Mouse (Mus musculus): ENCODE data around the gene Gm20388. TPM values are rescaled to one million over a fixed set of nuclear protein-coding genes. Genes with fewer than 3 reads are reported as not detected.
"Not testable (repeated sequence)": the region's sequence is repeated elsewhere in the genome, so short reads cannot be mapped to it uniquely, and the experiment has no call there.

The Gm20388 gene
- total RNA-seq, 2 experiments from 2014 or later = 18.6 TPM; not detected in 1

DNA sequence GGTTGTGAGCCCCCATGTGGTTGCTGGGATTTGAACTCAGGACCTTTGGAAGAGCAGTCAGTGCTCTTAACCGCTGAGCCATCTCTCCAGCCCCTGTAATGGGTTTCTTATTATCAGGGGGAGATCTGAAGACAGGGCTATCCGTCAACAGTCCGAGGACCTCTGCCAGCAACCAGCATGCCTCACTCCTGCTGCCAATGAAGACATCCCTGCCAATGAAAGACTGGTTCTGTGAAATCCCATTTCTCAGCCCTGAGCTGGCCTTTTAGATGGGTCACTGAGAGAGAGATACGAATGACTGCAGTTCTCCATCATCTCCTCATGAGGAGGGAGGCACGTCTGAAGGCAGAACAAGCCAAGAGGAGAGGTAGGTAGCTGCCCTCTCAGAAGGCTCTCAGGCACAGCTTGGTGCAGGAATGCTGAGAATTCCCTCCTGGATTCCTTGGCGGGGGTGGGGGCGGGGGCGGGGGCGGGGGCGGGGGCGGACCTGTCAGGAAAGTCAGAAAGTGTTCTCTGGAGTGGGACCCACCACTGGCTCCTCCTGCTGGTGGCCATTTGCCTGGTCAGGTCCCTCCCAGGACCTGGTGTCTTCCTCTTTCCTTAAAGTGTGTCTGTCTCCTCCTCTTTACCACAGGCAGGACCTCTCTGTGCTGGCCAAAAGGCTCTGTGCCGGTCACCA, 2648.2 kb downstream of the Gm20388 start:
- no peak for DNase-seq (ENCODE audit: low spot score in 2 of 2)
- intact Hi-C loops (cut with DNase I) = no loop called here

DNA sequence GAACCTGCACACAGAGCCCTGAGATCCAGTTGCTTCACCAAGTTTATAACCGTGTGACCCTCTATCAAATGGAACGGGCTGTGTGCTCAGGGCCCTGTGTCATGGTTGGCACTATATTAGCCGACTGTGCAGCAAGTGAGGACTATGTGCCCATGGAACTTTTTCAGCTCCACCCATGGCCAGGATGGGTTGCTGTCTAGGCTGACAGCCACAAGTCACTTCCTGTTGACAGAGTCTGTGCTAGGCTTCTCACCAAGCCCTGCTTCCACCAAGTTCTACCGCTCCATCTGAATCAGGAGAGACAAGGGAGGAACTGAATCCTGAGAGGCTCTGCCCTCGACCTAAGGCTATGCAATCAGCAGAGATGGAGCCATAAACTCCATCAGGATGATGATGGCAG, 2650.6 kb downstream of the Gm20388 start:
- intact Hi-C loops (cut with DNase I) = no loop called here
- no peak for DNase-seq (ENCODE audit: low spot score in 2 of 2)

DNA sequence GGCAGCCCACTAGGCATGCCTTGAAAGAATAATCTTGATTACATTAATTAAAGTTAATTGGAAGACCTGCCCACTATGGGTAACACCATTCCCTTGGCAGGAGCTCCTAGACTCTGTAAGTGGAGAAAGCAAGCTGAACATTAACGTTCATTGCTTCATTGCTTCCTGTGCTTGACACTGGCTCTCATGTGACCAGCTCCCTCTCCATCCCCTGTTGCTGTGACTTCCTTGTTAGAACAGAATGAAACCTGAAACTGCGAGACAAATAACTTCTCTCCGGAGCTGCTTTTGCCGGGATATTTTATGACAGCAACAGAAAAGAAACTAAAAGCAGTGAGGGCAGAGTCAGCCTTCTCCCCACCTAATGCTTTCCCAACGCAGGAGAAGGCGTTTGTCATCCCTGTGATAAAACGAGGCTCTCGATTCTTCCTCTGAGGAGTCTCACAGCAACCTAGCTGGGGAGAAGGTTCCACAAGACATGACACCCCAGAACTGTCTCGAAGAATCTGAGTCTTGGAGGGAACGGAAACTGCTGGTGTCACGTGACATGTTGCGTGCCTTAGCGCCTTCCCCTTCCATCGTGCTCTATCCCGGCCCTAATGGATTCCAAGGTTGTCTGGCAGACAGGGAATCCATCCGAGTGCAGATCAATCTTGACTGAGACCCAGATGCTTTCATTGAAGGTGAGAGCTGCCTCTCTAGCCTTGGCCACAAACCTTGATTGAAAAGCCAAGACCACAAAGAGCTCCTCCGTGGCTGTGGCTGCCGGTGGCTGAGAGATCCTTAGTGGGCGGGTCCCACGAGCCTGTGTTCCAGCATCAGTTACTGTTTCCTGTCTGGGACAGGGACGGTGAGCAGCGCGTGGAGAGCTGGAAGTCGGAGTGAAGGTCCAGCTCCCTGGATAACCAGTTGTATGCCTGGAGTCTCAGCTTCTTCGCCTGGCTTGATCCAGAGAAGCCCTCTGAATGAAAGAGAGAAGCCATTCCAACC, 2654.0 kb downstream of the Gm20388 start:
- no peak for DNase-seq (ENCODE audit: low spot score in 2 of 2)
- intact Hi-C loops (cut with DNase I) = no loop called here

DNA sequence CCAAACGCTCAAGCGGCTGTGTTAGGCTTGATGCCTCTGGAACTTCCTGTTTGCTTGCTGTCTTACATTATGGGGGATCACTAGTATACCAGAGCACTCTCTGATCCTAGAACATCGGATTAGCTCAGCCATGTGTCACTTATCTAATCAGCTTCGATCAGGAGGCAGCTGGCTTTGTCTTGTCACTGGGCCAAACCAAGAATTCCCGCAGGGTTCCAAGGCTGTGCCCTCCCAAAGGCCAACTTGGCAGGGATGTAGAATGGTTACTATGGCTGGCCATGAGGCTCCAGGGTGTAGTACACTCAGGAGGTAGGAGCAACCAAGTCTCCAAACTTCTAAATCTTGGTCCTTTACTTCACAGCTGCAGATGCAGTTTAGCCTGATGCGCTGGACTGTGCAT, 2656.1 kb downstream of the Gm20388 start:
- DNase-seq (ENCODE audit: low spot score in 2 of 2) = no peak
- intact Hi-C loops (cut with DNase I) = no loop called here

DNA sequence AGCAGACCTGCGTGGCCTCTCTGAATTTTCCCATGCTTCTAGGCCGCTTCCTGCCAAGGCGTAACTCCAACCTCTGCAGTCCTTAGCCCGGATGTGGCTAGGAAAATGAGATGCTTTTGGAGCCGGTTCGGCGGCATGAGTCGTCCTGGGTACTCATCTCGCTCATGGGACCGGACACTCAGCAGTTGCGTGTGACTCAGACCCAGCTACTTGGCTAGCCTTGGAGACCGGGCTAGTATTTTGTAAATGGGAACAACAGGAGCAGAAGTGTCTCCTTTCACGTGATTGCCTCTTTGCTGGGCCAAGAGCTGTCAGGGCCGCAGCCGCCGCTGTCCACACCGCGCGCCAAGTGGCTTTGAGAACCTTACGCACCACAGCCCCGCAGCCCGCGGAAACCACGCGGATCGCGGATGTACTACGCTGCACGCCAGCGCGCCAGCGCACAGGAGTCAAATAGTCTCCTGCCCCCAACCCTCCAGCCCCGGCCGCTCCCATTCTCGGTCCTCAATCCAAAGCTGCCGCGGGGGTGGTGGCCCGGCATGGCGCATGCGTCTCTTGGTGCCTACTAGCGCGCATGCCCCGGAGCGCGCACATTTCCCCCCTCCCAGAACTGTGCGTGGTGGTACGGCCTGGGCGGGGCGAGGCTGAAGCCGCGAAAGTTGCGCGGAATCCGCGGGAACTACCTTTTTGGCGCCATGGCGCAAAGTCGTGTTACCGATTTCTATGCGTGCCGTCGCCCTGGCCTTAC, 2656.9 kb downstream of the Gm20388 start, which contains the start of gene Cdt1:
Gene Cdt1 (plus strand): TSS at position 655 of the 748 bp plus-strand sequence.
- intact Hi-C loops (cut with DNase I) = no loop called here
- peak; percentile 96 to 98 for DNase-seq (ENCODE audit: low spot score in 2 of 2)

DNA sequence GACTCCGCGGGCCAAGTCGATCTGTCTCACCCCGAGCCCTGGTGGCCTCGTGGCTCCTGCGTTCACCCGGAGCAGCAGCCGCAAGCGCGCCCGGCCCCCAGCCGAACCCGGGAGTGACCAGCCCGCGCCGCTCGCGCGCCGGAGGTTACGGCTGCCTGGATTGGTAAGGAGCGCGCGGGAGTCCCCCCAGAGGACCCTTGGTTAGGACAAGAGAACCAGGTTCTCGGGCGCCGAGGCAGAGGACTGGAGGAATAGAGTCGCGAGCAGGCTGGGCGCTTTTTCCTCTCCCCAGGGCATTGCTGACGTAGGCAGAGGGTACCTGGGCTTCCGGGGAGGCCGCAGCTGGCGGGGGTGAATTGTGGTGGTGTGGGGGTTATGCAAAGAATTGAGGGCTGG, 2657.5 kb downstream of the Gm20388 start:
- intact Hi-C loops (cut with DNase I) = no loop called here
- DNase-seq (ENCODE audit: low spot score in 2 of 2) = no peak

DNA sequence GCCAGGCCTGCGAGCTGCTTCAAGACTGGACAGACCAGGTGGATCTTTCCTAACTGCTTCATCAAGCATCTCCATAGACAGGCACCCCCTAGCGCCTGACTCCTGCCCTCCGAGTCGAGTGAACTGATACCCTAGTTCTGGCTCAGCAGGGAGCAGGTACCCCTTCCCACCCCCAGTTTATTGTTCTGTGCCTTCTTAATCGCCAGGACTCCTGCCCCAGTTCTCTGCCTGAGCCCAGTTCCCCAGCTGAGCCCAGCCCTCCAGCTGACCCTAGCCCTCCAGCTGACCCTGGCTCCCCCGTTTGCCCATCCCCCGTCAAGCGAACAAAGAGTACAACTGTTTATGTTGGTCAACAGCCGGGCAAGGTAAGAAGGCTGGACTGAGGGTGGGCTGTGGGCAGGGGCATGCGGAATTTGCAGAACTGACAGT, 2658.3 kb downstream of the Gm20388 start:
- intact Hi-C loops (cut with DNase I) = no loop called here
- DNase-seq (ENCODE audit: low spot score in 2 of 2) = no peak

DNA sequence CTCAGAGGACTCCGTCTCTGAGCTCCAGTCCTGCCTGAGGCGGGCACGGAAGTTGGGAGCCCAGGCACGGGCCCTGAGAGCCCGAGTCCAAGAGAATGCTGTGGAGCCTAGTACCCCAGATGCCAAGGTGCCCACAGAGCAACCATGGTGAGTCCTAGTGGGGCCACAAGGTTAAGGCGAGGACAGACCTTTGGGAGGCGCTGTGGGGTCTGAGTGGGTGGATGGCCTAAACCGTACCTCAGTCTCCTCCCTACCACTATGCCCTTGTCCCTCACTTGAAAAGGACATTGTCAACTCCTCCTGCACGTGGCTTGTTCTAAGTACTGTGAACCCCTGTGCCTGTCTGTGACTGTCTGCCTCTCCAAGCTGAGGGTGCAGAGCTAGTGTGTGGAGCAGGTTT, 2658.7 kb downstream of the Gm20388 start:
- no peak for DNase-seq (ENCODE audit: low spot score in 2 of 2)
- intact Hi-C loops (cut with DNase I) = no loop called here

DNA sequence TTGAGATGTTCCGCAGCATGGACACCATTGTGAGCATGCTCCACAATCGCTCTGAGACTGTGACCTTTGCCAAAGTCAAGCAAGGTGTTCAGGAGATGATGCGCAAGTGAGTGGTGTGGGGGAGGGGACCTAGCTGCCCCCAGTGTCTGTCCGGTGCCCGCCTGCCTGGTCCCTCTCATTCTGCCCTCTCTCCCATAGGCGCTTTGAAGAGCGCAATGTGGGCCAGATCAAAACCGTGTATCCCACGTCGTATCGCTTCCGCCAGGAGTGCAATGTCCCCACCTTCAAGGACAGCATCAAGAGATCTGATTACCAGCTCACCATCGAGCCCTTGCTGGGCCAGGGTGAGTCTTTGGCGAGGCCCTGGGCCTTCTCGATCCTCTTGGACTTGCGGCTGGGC, 2659.4 kb downstream of the Gm20388 start:
- intact Hi-C loops (cut with DNase I) = no loop called here
- DNase-seq (ENCODE audit: low spot score in 2 of 2) = no peak

DNA sequence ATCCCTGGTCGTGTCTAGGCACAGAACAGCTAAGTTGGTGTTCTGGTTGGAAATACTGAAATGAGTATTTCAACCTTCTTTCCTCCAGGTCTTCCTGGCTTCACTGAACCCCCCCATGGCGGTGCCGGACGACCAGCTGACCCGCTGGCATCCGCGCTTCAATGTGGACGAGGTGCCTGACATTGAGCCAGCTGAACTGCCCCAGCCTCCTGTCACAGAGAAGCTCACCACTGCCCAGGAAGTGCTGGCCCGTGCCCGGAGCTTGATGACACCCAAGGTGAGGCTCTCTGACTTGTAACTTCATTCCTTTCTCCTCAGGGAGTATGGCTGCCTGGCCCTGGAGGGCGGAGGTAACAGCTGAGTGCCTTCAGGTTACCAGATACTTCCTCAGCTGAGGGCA, 2660.5 kb downstream of the Gm20388 start:
- DNase-seq (ENCODE audit: low spot score in 2 of 2) = no peak
- intact Hi-C loops (cut with DNase I) = no loop called here

DNA sequence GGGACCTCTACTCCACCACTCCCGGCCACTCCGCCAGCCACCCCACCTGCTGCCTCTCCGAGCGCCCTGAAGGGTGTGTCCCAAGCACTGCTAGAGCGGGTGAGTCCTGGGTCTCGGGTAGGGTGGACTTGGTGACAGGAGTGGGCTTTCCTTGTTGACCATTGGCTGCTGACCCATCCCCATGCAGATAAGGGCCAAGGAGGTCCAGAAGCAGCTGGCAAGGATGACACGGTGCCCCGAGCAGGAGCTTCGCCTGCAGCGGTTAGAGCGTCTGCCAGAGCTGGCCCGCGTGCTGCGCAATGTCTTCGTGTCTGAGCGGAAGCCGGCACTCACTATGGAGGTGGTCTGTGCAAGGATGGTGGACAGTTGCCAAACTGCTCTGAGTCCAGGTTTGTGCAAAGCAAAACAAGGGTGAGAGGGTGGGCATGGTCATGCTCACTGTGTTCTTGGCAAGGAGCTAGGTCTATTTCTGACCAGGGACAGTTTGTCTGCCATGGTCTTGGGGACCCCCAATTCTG, 2661.2 kb downstream of the Gm20388 start:
- no peak for DNase-seq (ENCODE audit: low spot score in 2 of 2)
- intact Hi-C loops (cut with DNase I) = no loop called here

DNA sequence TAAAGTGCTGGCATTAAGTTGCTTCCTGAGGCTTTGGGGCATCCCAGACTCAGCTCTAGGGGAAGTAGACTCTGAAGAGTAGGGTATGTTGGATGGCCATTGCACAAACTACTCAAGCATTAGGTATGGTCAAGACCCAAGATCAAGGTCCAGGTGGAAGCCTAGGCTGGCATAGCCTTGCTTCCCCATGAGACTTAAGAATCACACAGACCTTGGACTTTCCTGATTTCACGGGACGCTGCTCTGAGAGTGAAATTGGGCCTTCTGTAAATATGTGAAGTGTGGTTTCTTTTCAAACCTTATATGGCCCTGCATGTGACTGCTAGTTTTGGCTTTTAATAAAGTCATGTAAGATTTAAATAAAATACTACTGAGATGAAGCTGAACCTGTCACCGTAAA, 2662.1 kb downstream of the Gm20388 start:
- intact Hi-C loops (cut with DNase I) = no loop called here
- no peak for DNase-seq (ENCODE audit: low spot score in 2 of 2)

DNA sequence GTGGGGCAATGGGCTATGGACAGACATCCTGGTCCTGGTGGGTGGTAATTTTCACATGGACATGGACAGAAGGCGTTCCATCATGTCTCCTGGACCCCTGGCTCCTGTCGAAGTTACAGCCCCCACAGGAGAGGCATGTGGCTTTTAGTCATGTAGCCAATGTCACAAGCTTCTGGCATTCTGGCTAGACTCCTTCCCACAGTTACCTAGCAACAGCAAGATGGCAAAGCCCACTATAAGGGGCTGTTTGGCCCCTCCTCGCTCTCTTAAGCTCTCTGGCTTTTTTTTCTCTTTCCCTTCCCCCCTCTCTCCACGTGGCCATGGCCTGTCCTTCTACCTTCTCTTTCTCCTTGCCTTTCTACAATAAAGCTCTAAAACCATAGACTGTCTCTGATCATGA, 2662.5 kb downstream of the Gm20388 start:
- DNase-seq (ENCODE audit: low spot score in 2 of 2); intact Hi-C loops (cut with DNase I): not testable (repeated sequence)

DNA sequence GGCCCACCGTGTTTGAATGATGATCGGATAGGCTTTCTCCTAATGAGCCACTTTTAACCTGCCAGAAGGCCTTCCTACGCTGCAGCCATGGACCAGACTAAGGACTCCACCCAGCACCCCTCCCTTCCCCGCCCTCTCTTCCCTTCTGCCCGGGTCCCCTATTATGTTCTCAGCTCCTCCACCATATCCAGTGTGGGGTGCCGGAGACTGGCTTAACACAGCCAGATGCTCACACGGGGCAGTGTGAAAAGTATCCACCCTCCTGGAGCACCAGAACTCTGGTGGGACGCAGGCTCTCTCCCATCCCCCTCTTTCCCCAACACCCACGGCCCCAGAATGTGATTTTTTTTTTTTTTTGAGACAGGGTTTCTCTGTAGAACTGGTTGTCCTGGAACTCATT, 2662.9 kb downstream of the Gm20388 start:
- intact Hi-C loops (cut with DNase I) = no loop called here
- no peak for DNase-seq (ENCODE audit: low spot score in 2 of 2)

DNA sequence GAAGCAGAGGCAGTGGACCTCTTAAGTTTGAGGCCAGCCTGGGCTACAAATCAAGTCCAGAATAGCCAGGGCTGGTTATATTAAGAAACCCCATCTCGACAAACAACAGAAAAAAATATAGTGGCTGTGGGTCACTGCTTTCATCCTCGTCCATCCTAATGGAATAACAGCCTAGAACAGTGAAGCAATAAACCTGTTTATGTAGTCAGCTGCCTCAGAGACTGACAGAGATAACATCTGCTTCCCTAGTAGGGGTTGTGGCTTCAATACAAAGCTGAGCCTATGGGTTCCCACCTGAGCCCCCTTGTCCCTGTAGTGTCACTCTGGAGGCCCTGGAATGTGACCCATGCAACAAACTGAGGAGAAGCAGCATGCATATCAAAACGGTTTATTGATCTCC, 2663.6 kb downstream of the Gm20388 start:
- intact Hi-C loops (cut with DNase I) = no loop called here
- DNase-seq (ENCODE audit: low spot score in 2 of 2) = no peak

DNA sequence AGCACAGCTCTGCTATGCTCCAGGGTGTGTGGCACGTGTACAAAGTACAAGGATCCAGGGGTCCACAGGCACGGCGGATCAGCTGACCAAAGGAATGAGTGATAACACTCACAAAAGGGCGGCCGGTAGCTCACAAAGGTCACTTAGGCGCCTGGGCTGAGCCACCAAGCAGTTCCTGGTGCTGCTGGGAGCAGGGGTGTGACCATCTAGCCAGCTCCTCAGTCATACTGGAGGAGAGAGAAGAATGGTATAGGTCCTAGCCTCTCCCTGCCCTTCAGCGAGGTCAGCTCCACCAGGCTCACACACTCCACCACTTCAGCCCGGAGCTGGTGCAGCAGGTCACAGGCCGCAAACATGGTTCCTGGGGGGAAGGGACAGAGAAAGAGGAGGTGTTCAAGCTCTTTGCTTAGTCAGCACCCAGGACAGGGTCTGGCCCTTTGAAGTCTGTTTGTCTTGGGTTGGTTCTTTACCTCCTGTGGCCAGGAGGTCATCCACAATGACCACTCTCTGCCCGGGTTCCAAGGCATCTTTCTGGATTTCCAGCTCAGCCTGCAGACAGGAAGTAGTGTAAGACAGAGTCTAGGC, 2664.1 kb downstream of the Gm20388 start:
- no peak for DNase-seq (ENCODE audit: low spot score in 2 of 2)
- intact Hi-C loops (cut with DNase I) = no loop called here

DNA sequence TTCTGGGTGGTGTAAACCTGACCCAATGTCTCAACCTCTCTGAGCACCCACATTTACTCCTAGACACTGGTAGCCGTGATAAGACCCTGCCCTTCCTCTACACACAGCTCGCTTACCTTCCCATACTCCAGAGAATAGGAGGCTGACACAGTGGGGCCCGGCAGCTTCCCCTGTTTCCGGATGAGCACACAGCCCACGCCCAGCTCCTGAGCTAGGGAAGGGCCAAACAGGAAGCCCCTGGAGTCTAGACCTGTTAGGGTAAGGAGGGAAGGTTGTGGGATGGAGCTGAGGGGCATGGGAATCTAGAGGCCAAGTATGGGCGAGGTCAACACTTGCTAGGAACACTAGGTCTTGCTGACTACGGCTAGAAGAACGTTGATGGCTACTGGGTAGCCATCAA, 2664.6 kb downstream of the Gm20388 start:
- intact Hi-C loops (cut with DNase I) = no loop called here
- DNase-seq (ENCODE audit: low spot score in 2 of 2) = no peak

DNA sequence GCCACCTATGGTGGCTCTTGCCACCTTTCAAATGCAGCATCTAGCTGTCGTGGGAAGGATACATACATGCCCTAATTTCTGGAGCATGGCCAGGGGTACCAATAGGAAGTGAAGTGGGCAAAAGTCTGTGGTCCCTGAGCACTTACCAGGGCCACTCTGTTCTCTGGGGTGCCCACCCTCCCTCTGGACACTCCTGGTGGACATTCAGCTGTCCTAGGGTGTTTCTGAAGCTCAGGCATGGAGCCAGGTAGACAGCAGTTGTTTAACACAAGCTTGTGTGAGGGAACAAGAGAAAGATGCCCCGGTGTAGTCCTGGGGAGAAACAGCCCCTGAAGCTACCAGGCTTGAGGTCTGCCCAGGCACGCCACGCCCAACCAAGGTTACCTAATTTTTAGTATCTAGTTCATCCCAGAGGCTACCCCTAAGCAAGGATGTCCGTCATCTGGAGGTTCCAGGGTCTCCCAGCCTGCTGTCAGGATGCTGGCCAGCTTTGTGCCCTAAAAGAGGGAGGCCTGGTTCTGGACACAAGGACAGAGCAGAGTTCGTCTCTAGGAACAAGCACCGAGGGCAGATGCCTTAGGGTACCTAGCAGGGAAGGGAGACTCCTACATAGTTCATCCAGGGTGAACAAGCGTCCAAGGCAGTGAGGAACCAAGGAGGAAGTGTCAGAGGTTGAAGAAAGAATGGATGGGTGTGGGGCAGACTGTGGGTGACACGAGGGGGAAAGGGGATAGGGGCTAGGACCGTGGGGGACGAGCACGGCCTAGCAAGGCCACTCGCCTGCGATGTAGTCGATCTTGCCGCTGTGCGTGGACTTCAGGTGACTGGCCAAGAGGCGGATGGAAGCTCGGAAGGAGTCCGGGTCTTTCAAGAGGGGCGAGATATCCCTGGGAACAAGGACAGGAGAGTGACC, 2665.3 kb downstream of the Gm20388 start:
- intact Hi-C loops (cut with DNase I) = no loop called here
- no peak for DNase-seq (ENCODE audit: low spot score in 2 of 2)

DNA sequence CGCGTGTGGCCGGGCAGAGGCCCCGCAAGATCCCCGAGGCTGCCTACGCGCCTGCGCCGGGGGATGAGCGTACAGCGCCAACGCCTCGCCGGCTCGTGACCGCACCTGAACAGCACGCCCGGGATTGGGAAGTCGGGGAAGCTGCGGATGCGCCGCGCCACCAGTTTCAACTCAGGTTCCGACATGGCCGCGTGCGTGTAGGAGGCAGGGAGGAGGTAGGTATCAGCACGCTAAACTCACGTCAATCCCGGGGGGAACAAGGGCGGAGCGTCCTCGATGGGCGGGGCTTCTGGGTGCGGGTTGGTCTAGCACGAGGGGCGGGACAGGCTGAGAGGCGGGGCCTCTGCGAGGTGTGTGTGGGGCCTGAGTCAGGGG, 2666.0 kb downstream of the Gm20388 start, which contains the start of gene Aprt:
Gene Aprt (minus strand): TSS at position 262 of the 375 bp plus-strand sequence.
- intact Hi-C loops (cut with DNase I) = no loop called here
- peak; percentile 90 to 97 for DNase-seq (ENCODE audit: low spot score in 2 of 2)
